Mouse (Mus musculus): ENCODE measurements around the gene Prdm16.

- TF ChIP-seq CTCF (IDR thresholded peaks at IDR 0.05; ENCODE audit: borderline replicate concordance, insufficient read depth, low read depth, low read length) (no peak), POLR2A (IDR thresholded peaks at IDR 0.05; ENCODE audit: borderline replicate concordance, insufficient read depth, low read length) (no peak)
Measured at GRCm38 (mm10) chr4:154364752-154365151, 271.9 kb downstream of the Prdm16 start.

Data from cerebellum, adult 2 months (tissue).